Mouse (Mus musculus): ENCODE results near the gene Arf6.
"Not testable (repeated sequence)": the region's sequence is repeated elsewhere in the genome, so short reads cannot be mapped to it uniquely, and the experiment has no call there.

Arf6 gene

GRCm38 (mm10) chr12:69373850-69374766 lies 2.2 kb downstream of the Arf6 start:
- in situ Hi-C loops (cut with MseI, MboI), result loop anchor here in 1 of 2 experiments (10.0 kb wide), 1 partner anchor 191 kb away; no protein-coding TSS in a partner anchor

- in situ Hi-C loops (cut with MseI, MboI), result loop anchor here in 1 of 2 experiments (10.0 kb wide), 1 partner anchor 189 kb away; no protein-coding TSS in a partner anchor
Observed at GRCm38 (mm10) chr12:69376132-69376531, 4.2 kb downstream of the Arf6 start.

GRCm38 (mm10) chr12:69377188-69377587 lies 5.2 kb downstream of the Arf6 start:
- in situ Hi-C loops (cut with MseI, MboI), result loop anchor here in 1 of 2 experiments (10.0 kb wide), 1 partner anchor 188 kb away; no protein-coding TSS in a partner anchor

- in situ Hi-C loops (cut with MseI, MboI), result loop anchor here in 1 of 2 experiments (10.0 kb wide), 1 partner anchor 187 kb away; no protein-coding TSS in a partner anchor
Observed at GRCm38 (mm10) chr12:69377636-69378035, 5.7 kb downstream of the Arf6 start.

GRCm38 (mm10) chr12:69378558-69379454 lies 6.9 kb downstream of the Arf6 start:
- in situ Hi-C loops (cut with MseI, MboI), result loop anchor here in 1 of 2 experiments (10.0 kb wide), 1 partner anchor 186 kb away; no protein-coding TSS in a partner anchor

- in situ Hi-C loops (cut with MseI, MboI), result loop anchor here in 1 of 2 experiments (5.0 kb wide), 1 partner anchor 189 kb away; no protein-coding TSS in a partner anchor
Observed at GRCm38 (mm10) chr12:69382880-69383279, 10.9 kb downstream of the Arf6 start.

GRCm38 (mm10) chr12:69384606-69385005 lies 12.7 kb downstream of the Arf6 start:
- in situ Hi-C loops (cut with MseI, MboI), result loop anchor here in 1 of 2 experiments (5.0 kb wide), 1 partner anchor 188 kb away; no protein-coding TSS in a partner anchor

GRCm38 (mm10) chr12:69385542-69386280 lies 13.8 kb downstream of the Arf6 start:
- in situ Hi-C loops (cut with MseI, MboI), result no loop called here

GRCm38 (mm10) chr12:69386281-69386732 lies 14.4 kb downstream of the Arf6 start:
- in situ Hi-C loops (cut with MseI, MboI), result not testable (repeated sequence)

- in situ Hi-C loops (cut with MseI, MboI), result no loop called here
Observed at GRCm38 (mm10) chr12:69388321-69388869, 16.4 kb downstream of the Arf6 start.

GRCm38 (mm10) chr12:69389273-69389938 lies 17.5 kb downstream of the Arf6 start:
- in situ Hi-C loops (cut with MseI, MboI), result no loop called here

GRCm38 (mm10) chr12:69390000-69390698 lies 18.2 kb downstream of the Arf6 start:
- in situ Hi-C loops (cut with MseI, MboI), result no loop called here

GRCm38 (mm10) chr12:69393076-69393475 lies 21.1 kb downstream of the Arf6 start:
- in situ Hi-C loops (cut with MseI, MboI), result no loop called here

GRCm38 (mm10) chr12:69394456-69394855 lies 22.5 kb downstream of the Arf6 start:
- in situ Hi-C loops (cut with MseI, MboI), result no loop called here

- in situ Hi-C loops (cut with MseI, MboI), result no loop called here
Observed at GRCm38 (mm10) chr12:69400367-69400766, 28.4 kb downstream of the Arf6 start.

GRCm38 (mm10) chr12:69400871-69401286 lies 28.9 kb downstream of the Arf6 start:
- in situ Hi-C loops (cut with MseI, MboI), result no loop called here

GRCm38 (mm10) chr12:69402100-69402499 lies 30.1 kb downstream of the Arf6 start:
- in situ Hi-C loops (cut with MseI, MboI), result no loop called here

- in situ Hi-C loops (cut with MseI, MboI), result no loop called here
Observed at GRCm38 (mm10) chr12:69402594-69403167, 30.7 kb downstream of the Arf6 start.

- in situ Hi-C loops (cut with MseI, MboI), result no loop called here
Observed at GRCm38 (mm10) chr12:69410767-69411166, 38.8 kb downstream of the Arf6 start.
